Mouse (Mus musculus): ENCODE measurements around the gene Rab11b.

GRCm38 (mm10) chr17:33807181-33807888, 47.0 kb upstream of the Rab11b start:
- TF ChIP-seq CTCF (IDR thresholded peaks at IDR 0.05; ENCODE audit: extremely low read depth, insufficient read depth, low read length) (no peak), POLR2A (IDR thresholded peaks at IDR 0.05; ENCODE audit: extremely low read depth, insufficient read depth, low read length) (no peak)

Data from cortical plate, adult 2 months (tissue).